Mouse (Mus musculus): ENCODE measurements at regions not wholly inside any gene's neighbourhood (a gene's known extent, or its start where the extent isn't known, plus 50 kb on each side); places are given as distances from the start of the nearest gene placed in this dataset.

DNA sequence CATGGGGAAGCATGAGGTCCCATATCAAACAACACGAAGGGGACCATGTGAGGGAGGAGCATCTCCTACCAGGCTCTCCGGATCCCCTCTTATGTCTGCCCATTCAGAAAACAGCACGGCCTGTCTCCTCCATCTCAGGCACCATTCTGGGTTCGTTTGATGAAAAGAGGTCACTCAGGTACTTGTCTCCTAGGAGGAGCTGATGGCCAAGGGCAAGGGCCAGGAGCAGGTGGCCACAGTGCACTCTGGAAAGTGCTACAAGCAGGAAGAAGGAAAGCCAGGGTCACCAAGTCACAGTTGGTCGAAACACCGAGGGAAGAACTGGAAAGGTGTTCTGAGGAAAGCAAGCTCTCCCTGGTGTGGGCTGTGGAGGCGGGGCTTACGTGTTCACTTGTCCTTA lies 135.9 kb upstream of the Mkln1 start:
- TF ChIP-seq CTCF (IDR thresholded peaks at IDR 0.05; ENCODE audit: control insufficient read depth, insufficient read depth, insufficient read length) (no peak), MYOG (IDR thresholded peaks at IDR 0.05; ENCODE audit: control insufficient read depth, extremely low read depth, insufficient read length) (no peak), MAX (IDR thresholded peaks at IDR 0.05) (no peak), MYOD1 (IDR thresholded peaks at IDR 0.05; ENCODE audit: control insufficient read depth, insufficient read length, low read depth) (no peak), USF1 (IDR thresholded peaks at IDR 0.05; ENCODE audit: low read depth) (no peak), CEBPB (IDR thresholded peaks at IDR 0.05; ENCODE audit: low read depth) (no peak), FOSL1 (IDR thresholded peaks at IDR 0.05; ENCODE audit: insufficient read depth, low read length, poor library complexity, severe bottlenecking) (no peak)

All from C2C12 (cell line).